ENCODE assay signal across 9 mouse cellular contexts in the genomic region with DNA sequence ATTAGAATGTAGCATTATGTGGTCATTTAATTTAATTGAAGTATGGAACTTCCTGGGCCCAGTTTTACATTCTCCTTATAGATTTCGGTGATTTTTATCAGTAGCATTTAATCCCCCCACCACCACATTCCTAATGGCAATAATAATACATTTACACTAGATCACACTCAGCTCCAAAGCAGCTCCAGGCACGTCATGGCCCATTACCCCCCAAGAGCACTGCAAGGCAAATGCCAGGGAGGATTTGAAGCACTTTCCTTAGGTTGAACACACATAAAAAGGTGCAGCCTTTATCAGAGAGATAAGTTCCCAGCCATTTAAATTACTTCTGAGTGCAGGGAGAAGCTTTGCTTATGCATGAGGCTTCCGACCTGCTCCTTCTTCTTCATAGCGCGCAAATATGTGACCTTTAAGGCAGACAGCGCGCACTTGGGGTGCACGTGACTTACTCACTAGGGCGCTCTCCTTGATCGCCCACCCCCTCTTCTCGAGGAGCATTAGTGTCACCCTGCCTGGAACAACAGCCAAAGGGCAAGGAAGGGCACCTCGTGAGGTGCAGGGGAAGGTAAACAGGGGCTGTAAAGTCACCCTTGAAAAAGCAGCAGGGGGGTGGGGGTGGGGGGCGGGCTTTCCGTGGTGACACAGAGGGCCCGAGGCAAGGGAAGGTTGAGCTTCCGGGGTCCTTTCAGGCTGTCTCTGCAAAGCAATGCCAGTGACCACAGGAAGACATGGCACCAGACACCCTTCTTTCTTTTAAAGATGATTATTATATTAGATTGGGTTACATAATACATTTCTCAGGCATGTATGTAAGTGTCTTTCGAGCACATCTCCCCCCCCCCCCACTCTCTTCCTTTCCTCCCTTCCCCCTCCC.
DNase-seq lines count a peak whose midpoint lies in the region; ATAC-seq and TF ChIP-seq lines count a peak whose summit lies in the region.
"Had no signal": no experiment of that assay in that cellular context is flagged by ENCODE, and none has a peak within 500 bp of the region (broad histone marks: within the 10 kb centered on the region; RNA-seq: fewer than 3 reads in every experiment).

No protein-coding gene starts in this region.

- no peak for TF ChIP-seq CTCF in kidney, postnatal 0 days (IDR thresholded peaks at IDR 0.05; ENCODE audit: low read depth)
- no peak for TF ChIP-seq CTCF in gastrocnemius, adult 2 months (IDR thresholded peaks at IDR 0.05)

- H3K4me1 ChIP-seq in heart, embryonic 13.5 days, result peaks cover 11% of the 10 kb centered on the region
- H3K4me1 ChIP-seq in forebrain, embryonic 14.5 days (ENCODE audit: control insufficient read depth, insufficient read depth, low read length), result peaks cover 12% of the 10 kb centered on the region; the same call in 1 of the 2 replicates
- H3K4me1 ChIP-seq in kidney, postnatal 0 days (replicated peaks; ENCODE audit: insufficient read depth, low read length), result no peaks in the 10 kb centered on the region; the same call in 1 of the 2 replicates
- peaks cover 10% of the 10 kb centered on the region for H3K4me1 ChIP-seq in neural tube, embryonic 15.5 days

- no peak for ATAC-seq in heart, embryonic 13.5 days (ENCODE audit: extremely low read depth, insufficient number of reproducible peaks, low FRiP score, low TSS enrichment)
- peak; percentile 42; the same call in 1 of the 2 replicates for ATAC-seq in forebrain, embryonic 14.5 days
- peak; percentile 57; the same call in 1 of the 2 replicates for ATAC-seq in kidney, postnatal 0 days (replicated peaks; ENCODE audit: low FRiP score, low read depth)
- ATAC-seq in neural tube, embryonic 15.5 days (ENCODE audit: low FRiP score), result peak; percentile 48

- peak overlapping the region; percentile 41 for H3K4me3 ChIP-seq in heart, embryonic 13.5 days
- H3K4me3 ChIP-seq in forebrain, embryonic 14.5 days (ENCODE audit: low read depth, low read length), result no peak overlapping the region
- H3K4me3 ChIP-seq in kidney, postnatal 0 days (replicated peaks; ENCODE audit: low read depth, low read length), result no peak overlapping the region
- H3K4me3 ChIP-seq in neural tube, embryonic 15.5 days (replicated peaks), result no peak overlapping the region
- no peak overlapping the region for H3K4me3 ChIP-seq in gastrocnemius, adult 2 months

- 16% methylated on average over 17 of the region's 17 CpGs for WGBS in heart, embryonic 13.5 days
- 23% methylated on average over 17 of the region's 17 CpGs for WGBS in forebrain, embryonic 14.5 days
- 14% methylated on average over 17 of the region's 17 CpGs for WGBS in kidney, postnatal 0 days
- WGBS in neural tube, embryonic 15.5 days, result 21% methylated on average over 16 of the region's 17 CpGs

- intact Hi-C loops in heart, postnatal 36 days (cut with DNase I), result no loop called here
- intact Hi-C loops in gastrocnemius, adult 2 months (cut with DNase I), result no loop called here

- no peaks in the 10 kb centered on the region for H3K36me3 ChIP-seq in heart, embryonic 13.5 days
- H3K36me3 ChIP-seq in forebrain, embryonic 14.5 days (ENCODE audit: control insufficient read depth, insufficient read depth, low read length), result no peaks in the 10 kb centered on the region
- no peaks in the 10 kb centered on the region for H3K36me3 ChIP-seq in kidney, postnatal 0 days (ENCODE audit: insufficient read depth, low read length)
- no peaks in the 10 kb centered on the region for H3K36me3 ChIP-seq in neural tube, embryonic 15.5 days

- peak overlapping the region; percentile 66 for H3K9ac ChIP-seq in heart, embryonic 13.5 days
- H3K9ac ChIP-seq in forebrain, embryonic 14.5 days (ENCODE audit: low read length), result no peak overlapping the region
- H3K9ac ChIP-seq in kidney, postnatal 0 days (ENCODE audit: low read depth, low read length), result 0 out of 2 replicates have a peak overlapping the region, but pooled peaks have one; percentile 8
- no peak overlapping the region for H3K9ac ChIP-seq in neural tube, embryonic 15.5 days (replicated peaks)

- H3K9me3 ChIP-seq in heart, embryonic 13.5 days, result no peaks in the 10 kb centered on the region
- no peaks in the 10 kb centered on the region for H3K9me3 ChIP-seq in forebrain, embryonic 14.5 days (replicated peaks; ENCODE audit: control insufficient read depth, low read length)
- no peaks in the 10 kb centered on the region for H3K9me3 ChIP-seq in kidney, postnatal 0 days (replicated peaks; ENCODE audit: low read length)
- H3K9me3 ChIP-seq in neural tube, embryonic 15.5 days (replicated peaks), result no peaks in the 10 kb centered on the region

- no peak overlapping the region for H3K27ac ChIP-seq in heart, embryonic 13.5 days (replicated peaks)
- H3K27ac ChIP-seq in forebrain, embryonic 14.5 days (ENCODE audit: low read depth, low read length), result no peak overlapping the region
- no peak overlapping the region for H3K27ac ChIP-seq in kidney, postnatal 0 days
- H3K27ac ChIP-seq in neural tube, embryonic 15.5 days (replicated peaks), result peak overlapping the region; percentile 66
- no peak overlapping the region for H3K27ac ChIP-seq in gastrocnemius, adult 2 months

- H3K4me2 ChIP-seq in heart, embryonic 13.5 days, result peak overlapping the region; percentile 68
- H3K4me2 ChIP-seq in forebrain, embryonic 14.5 days (ENCODE audit: low read length), result peak overlapping the region; percentile 24
- H3K4me2 ChIP-seq in kidney, postnatal 0 days (ENCODE audit: low read length), result peak overlapping the region; percentile 46
- H3K4me2 ChIP-seq in neural tube, embryonic 15.5 days, result peak overlapping the region; percentile 51

- no peak for DNase-seq in heart, postnatal 36 days
- peak; percentile 20 for DNase-seq in forebrain, embryonic 14.5 days (ENCODE audit: low spot score)
- DNase-seq in kidney, postnatal 0 days (ENCODE audit: low spot score), result peak; percentile 43
- DNase-seq in right cerebral cortex, adult 18-20 months, result no peak
- DNase-seq in gastrocnemius, adult 2 months, result no peak
- no peak for DNase-seq in frontal cortex, postnatal 25 days (ENCODE audit: low spot score in 2 of 2)
- DNase-seq: cerebellum, postnatal 14 days had no signal

- no peaks in the 10 kb centered on the region for H3K27me3 ChIP-seq in heart, embryonic 13.5 days (replicated peaks)
- peaks cover 8% of the 10 kb centered on the region; the same call in 1 of the 2 replicates for H3K27me3 ChIP-seq in forebrain, embryonic 14.5 days (replicated peaks; ENCODE audit: control insufficient read depth, insufficient read depth, low read length)
- H3K27me3 ChIP-seq in kidney, postnatal 0 days (ENCODE audit: insufficient read depth, low read length), result no peaks in the 10 kb centered on the region
- H3K27me3 ChIP-seq in neural tube, embryonic 15.5 days (replicated peaks), result no peaks in the 10 kb centered on the region

Comparison
In these comparisons a context has a peak if more than half of its experiments do, and no peak if none do; other contexts are left out.
1. H3K9ac ChIP-seq: peak in heart, embryonic 13.5 days (single experiment) and kidney, postnatal 0 days (single experiment); none in forebrain, embryonic 14.5 days (single experiment) and neural tube, embryonic 15.5 days (single experiment).
2. DNase-seq: peak in forebrain, embryonic 14.5 days (single experiment) and kidney, postnatal 0 days (single experiment); none in heart, postnatal 36 days (0 of 2), right cerebral cortex, adult 18-20 months (single experiment), gastrocnemius, adult 2 months (single experiment) and frontal cortex, postnatal 25 days (0 of 2).
3. Peak in every context shown above with its lines, with median percentiles within 50 percentile points of each other: H3K4me2 ChIP-seq.